Mouse (Mus musculus): ENCODE results near the gene 2610318N02Rik.

DNA sequence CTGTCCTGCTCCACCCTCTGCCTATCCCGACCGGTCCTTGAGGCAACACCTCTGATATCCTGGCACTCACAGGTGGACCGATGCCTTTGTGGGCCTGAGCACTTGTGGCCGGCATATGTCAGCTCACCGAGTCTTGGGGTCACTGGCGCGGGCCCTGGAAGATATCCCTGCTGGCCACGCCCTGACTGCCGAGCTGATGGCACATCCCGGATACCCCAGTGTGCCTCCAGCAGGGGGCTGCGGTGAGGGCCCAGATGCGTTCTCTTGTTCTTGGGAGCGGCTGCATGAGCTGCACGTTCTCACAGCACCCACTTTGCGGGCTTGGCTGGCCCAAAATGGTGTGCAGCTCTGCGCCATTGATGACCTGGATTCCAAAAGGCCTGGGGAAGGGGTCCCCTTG lies 23.1 kb upstream of the 2610318N02Rik start:
- TF ChIP-seq TAL1 (conservative IDR thresholded peaks at IDR 0.05; ENCODE audit: low read depth, low read length), result no peak
- TF ChIP-seq CTCF (IDR thresholded peaks at IDR 0.05; ENCODE audit: low read depth, low read length), result no peak
